Mouse (Mus musculus) C2C12 (cell line): ENCODE measurements at regions not wholly inside any gene's neighbourhood (a gene's known extent, or its start where the extent isn't known, plus 50 kb on each side); places are given as distances from the start of the nearest gene placed in this dataset.

Experiments used
- CTCF ChIP-seq: IDR thresholded peaks from one replicate; pipeline ENCODE4 v1.5.1; 2011; ENCODE audit not compliant: control insufficient read depth, insufficient read depth, insufficient read length
- MYOD1 ChIP-seq: IDR thresholded peaks from one replicate; pipeline ENCODE4 v1.6.1; 2011; ENCODE audit warnings: low read depth; ENCODE audit not compliant: control insufficient read depth, insufficient read length
- USF1 ChIP-seq: IDR thresholded peaks from one replicate; pipeline ENCODE4 v1.6.1; 2011; ENCODE audit warnings: low read depth, mild to moderate bottlenecking, control low read depth, moderate library complexity

- TF ChIP-seq CTCF (no peak), MYOD1 (no peak), USF1 (no peak)
These were observed 189.8 kb upstream of the Nt5c1b start for GRCm38 (mm10) chr12:10179815-10180468.
